Mouse (Mus musculus) embryo, embryonic 11.5 days (tissue): ENCODE measurements around the gene Bmp10.
"Not testable (repeated sequence)": the region's sequence is repeated elsewhere in the genome, so short reads cannot be mapped to it uniquely, and the experiment has no call there.

ENCODE experiments used
- DNase-seq: peaks from one replicate; pipeline ENCODE4 v3.0.0-alpha.2; 2012; ENCODE audit warnings: low read depth, low spot score

Gene Bmp10

GRCm38 (mm10) chr6:87447217-87447616, 18.4 kb downstream of the Bmp10 start:
- no peak for DNase-seq

GRCm38 (mm10) chr6:87449534-87449933, 20.7 kb downstream of the Bmp10 start:
- no peak for DNase-seq

- no peak for DNase-seq
Measured at GRCm38 (mm10) chr6:87451016-87451415, 22.2 kb downstream of the Bmp10 start.

GRCm38 (mm10) chr6:87451771-87452170, 23.0 kb downstream of the Bmp10 start:
- DNase-seq, result no peak

- DNase-seq, result no peak
Measured at GRCm38 (mm10) chr6:87455507-87455906, 26.7 kb downstream of the Bmp10 start.

GRCm38 (mm10) chr6:87466221-87466620, 37.4 kb downstream of the Bmp10 start:
- DNase-seq, result peak; percentile 65

- no peak for DNase-seq
Measured at GRCm38 (mm10) chr6:87467373-87467772, 38.6 kb downstream of the Bmp10 start.

- DNase-seq, result no peak
Measured at GRCm38 (mm10) chr6:87468372-87468771, 39.6 kb downstream of the Bmp10 start.

- DNase-seq, result not testable (repeated sequence)
Measured at GRCm38 (mm10) chr6:87470098-87470497, 41.3 kb downstream of the Bmp10 start.

- DNase-seq, result no peak
Measured at GRCm38 (mm10) chr6:87475223-87475622, 46.4 kb downstream of the Bmp10 start.

- no peak for DNase-seq
Measured at GRCm38 (mm10) chr6:87478847-87479246, 50.1 kb downstream of the Bmp10 start.

- no peak for DNase-seq
Measured at GRCm38 (mm10) chr6:87479291-87479999, 50.7 kb downstream of the Bmp10 start.

GRCm38 (mm10) chr6:87483224-87483899, 54.6 kb downstream of the Bmp10 start:
- DNase-seq, result no peak

- no peak for DNase-seq
Measured at GRCm38 (mm10) chr6:87483900-87484289, 55.1 kb downstream of the Bmp10 start.

GRCm38 (mm10) chr6:87484806-87485205, 56.0 kb downstream of the Bmp10 start:
- DNase-seq, result no peak
